Mouse (Mus musculus) forebrain, embryonic 11.5 days (tissue): ENCODE data around the gene Pex19. TPM values are rescaled to one million over a fixed set of nuclear protein-coding genes. Genes with fewer than 3 reads are reported as not detected.

ENCODE experiments used
- ATAC-seq: fragments of 200-750 bp; cut with Nextera tagmentation; replicated peaks from 2 replicates; pipeline ENCODE4 v1.8.0; 2017; ENCODE audit warnings: moderate TSS enrichment; ENCODE audit not compliant: low FRiP score
- DNase-seq: peaks from one replicate; pipeline ENCODE4 v3.0.0-alpha.2; 2017; ENCODE audit warnings: low spot score
- H3K27ac ChIP-seq: fragments of 300-500 bp; sonication (generic); 2 replicates; pipeline ENCODE4 v1.5.1; 2014; ENCODE audit warnings: low read depth, low read length
- H3K27me3 ChIP-seq: fragments of 300-500 bp; sonication (generic); 2 replicates; pipeline ENCODE4 v1.6.1; 2014; ENCODE audit warnings: mild to moderate bottlenecking, low read length, mixed read lengths; ENCODE audit not compliant: control insufficient read depth, insufficient read depth
- H3K36me3 ChIP-seq: fragments of 300-500 bp; sonication (generic); 2 replicates; pipeline ENCODE4 v1.6.1; 2014; ENCODE audit warnings: mild to moderate bottlenecking, low read length, moderate library complexity, mixed read lengths; ENCODE audit not compliant: control insufficient read depth, insufficient read depth
- H3K4me1 ChIP-seq: fragments of 300-500 bp; sonication (generic); replicated peaks from 2 replicates; pipeline ENCODE4 v1.6.1; 2014; ENCODE audit warnings: low read length, mixed read lengths; ENCODE audit not compliant: control insufficient read depth, insufficient read depth
- H3K4me2 ChIP-seq: fragments of 300-500 bp; sonication (generic); 2 replicates; pipeline ENCODE4 v1.6.1; 2014; ENCODE audit warnings: low read depth, mild to moderate bottlenecking, low read length, moderate library complexity, mixed read lengths; ENCODE audit not compliant: severe bottlenecking
- H3K4me3 ChIP-seq: fragments of 300-500 bp; sonication (generic); 2 replicates; pipeline ENCODE4 v1.5.1; 2014; ENCODE audit warnings: low read depth, low read length
- H3K9ac ChIP-seq: fragments of 300-500 bp; sonication (generic); 2 replicates; pipeline ENCODE4 v1.6.1; 2014; ENCODE audit warnings: low read length
- H3K9me3 ChIP-seq: fragments of 300-500 bp; sonication (generic); 2 replicates; pipeline ENCODE4 v1.6.1; 2016; ENCODE audit warnings: low read length, mixed read lengths; ENCODE audit not compliant: control insufficient read depth
- WGBS: fragments of 180-500 bp; shearing (Covaris S2); extraction: QIAGEN DNeasy Blood & Tissue Kit; methylation state at CpG from one replicate; pipeline ENCODE4 v1.1.7; 2014; 5-methylcytosine and 5-hydroxymethylcytosine counted together
- polyA plus RNA-seq: library from polyadenylated mRNA; unstranded; fragments of >200 nt; fragmentation: Nextera tagmentation; extraction: Ambion mirVana; gene quantifications from 2 replicates; pipeline ENCODE4 v1.2.1, GENCODE M21; 2014

Gene Pex19
- polyA plus RNA-seq, result 146 and 150 TPM in 2 replicates

GRCm38 (mm10) chr1:172126376-172127347, at the start of gene Pex19:
Pex19 (plus strand) TSS chr1:172126755.
- Histone ChIP-seq H3K9me3 (no peaks in the 10 kb centered on the region), H3K4me1 (peaks cover 4% of the 10 kb centered on the region; the same call in 1 of the 2 replicates), H3K27me3 (no peaks in the 10 kb centered on the region), H3K36me3 (peaks cover 9% of the 10 kb centered on the region; the same call in 1 of the 2 replicates), H3K9ac (peak within 1 kb of the TSS; percentile 71), H3K4me2 (peak within 1 kb of the TSS; percentile 70), H3K27ac (no peak within 1 kb of the TSS), H3K4me3 (peak within 1 kb of the TSS; percentile 67)
- 2% methylated on average over 42 of the region's 42 CpGs for WGBS
- ATAC-seq (peak; percentile 96), DNase-seq (peak; percentile 96)

- 75% methylated on average over 5 of the region's 5 CpGs for WGBS
- ATAC-seq, result no peak
- no peak overlapping the region for H3K4me2 ChIP-seq
- H3K9me3 ChIP-seq, result no peaks in the 10 kb centered on the region
- H3K27ac ChIP-seq, result no peak overlapping the region
- no peak overlapping the region for H3K4me3 ChIP-seq
- no peaks in the 10 kb centered on the region for H3K27me3 ChIP-seq
- no peak overlapping the region for H3K9ac ChIP-seq
- no peak for DNase-seq
- H3K36me3 ChIP-seq, result peaks cover 8% of the 10 kb centered on the region
- no peaks in the 10 kb centered on the region; the same call in 1 of the 2 replicates for H3K4me1 ChIP-seq
Measured at GRCm38 (mm10) chr1:172077981-172078380, 48.6 kb upstream of the Pex19 start.

- Histone ChIP-seq H3K27ac (peak within 1 kb of the TSS; percentile 65; the same call in 1 of the 2 replicates), H3K4me3 (peak within 1 kb of the TSS; percentile 78), H3K36me3 (no peaks in the 10 kb centered on the region; the same call in 1 of the 2 replicates), H3K27me3 (no peaks in the 10 kb centered on the region), H3K4me1 (no peaks in the 10 kb centered on the region; the same call in 1 of the 2 replicates), H3K4me2 (peak within 1 kb of the TSS; percentile 71), H3K9ac (peak within 1 kb of the TSS; percentile 79), H3K9me3 (no peaks in the 10 kb centered on the region)
- DNase-seq, result peak; percentile 95
- WGBS, result under 1% methylated on average over 40 of the region's 40 CpGs
- ATAC-seq, result peak; percentile 98
Measured at GRCm38 (mm10) chr1:172082101-172082898, 44.3 kb upstream of the Pex19 start, which contains the start of the genes Copa and Ncstn. Copa (plus strand) TSS chr1:172082529. Ncstn (minus strand) TSS chr1:172082795.

- Histone ChIP-seq H3K9me3 (no peaks in the 10 kb centered on the region), H3K4me3 (peak overlapping the region; percentile 78), H3K4me2 (peak overlapping the region; percentile 71), H3K27me3 (no peaks in the 10 kb centered on the region), H3K9ac (peak overlapping the region; percentile 79), H3K27ac (no peak overlapping the region; the same call in 1 of the 2 replicates), H3K36me3 (no peaks in the 10 kb centered on the region; the same call in 1 of the 2 replicates), H3K4me1 (no peaks in the 10 kb centered on the region; the same call in 1 of the 2 replicates)
- ATAC-seq (peak; percentile 79), DNase-seq (no peak)
- WGBS, result 3% methylated on average over 24 of the region's 24 CpGs
Measured at GRCm38 (mm10) chr1:172082899-172083445, 43.6 kb upstream of the Pex19 start.

DNA sequence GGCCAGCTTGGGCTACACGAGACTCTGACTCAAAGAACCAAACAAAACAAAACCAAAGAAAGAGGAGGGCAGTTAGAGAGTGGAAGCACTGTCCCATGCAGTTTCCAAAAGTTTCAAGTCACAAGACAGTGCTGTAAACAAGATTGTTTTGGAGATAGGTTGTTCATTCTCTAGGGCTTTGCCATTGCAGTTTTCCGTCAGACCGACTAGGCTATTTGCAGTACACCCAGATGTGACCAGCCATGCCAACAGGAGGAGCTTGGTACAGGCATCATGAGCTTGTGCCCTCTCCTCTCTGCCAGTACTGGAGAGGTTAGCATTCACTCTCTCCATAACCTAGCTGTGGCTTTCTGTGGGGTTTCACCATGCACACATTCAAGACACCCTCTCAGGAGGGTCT, 33.0 kb upstream of the Pex19 start:
- Histone ChIP-seq H3K4me2 (no peak overlapping the region), H3K36me3 (peaks cover 12% of the 10 kb centered on the region; the same call in 1 of the 2 replicates), H3K9ac (no peak overlapping the region), H3K27me3 (no peaks in the 10 kb centered on the region), H3K4me3 (no peak overlapping the region), H3K9me3 (no peaks in the 10 kb centered on the region), H3K4me1 (no peaks in the 10 kb centered on the region), H3K27ac (no peak overlapping the region)
- DNase-seq (no peak), ATAC-seq (no peak)
- WGBS, result 83% methylated on average over 3 of the region's 3 CpGs

DNA sequence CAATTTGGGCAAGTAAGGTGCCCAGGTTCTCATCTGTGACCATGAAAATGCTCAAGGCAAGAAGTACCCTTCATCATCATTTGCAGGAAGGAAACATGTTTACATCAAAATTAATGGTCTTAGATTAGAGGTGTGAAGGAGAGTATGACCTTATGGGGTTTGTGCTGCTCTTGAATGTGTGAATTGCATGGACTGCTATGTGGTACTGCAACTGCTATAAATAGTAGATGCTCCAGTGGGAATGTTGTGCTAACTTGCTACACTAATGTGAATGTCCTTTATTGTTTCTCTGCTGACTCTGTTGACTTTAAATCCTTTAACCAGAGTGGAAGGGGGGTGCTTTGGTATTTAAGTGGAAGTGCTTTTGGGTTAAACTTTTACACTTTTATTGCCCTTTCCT, 32.3 kb upstream of the Pex19 start:
- Histone ChIP-seq H3K4me2 (no peak overlapping the region), H3K36me3 (peaks cover 12% of the 10 kb centered on the region; the same call in 1 of the 2 replicates), H3K9me3 (no peaks in the 10 kb centered on the region), H3K9ac (no peak overlapping the region), H3K27ac (no peak overlapping the region), H3K4me1 (no peaks in the 10 kb centered on the region), H3K27me3 (no peaks in the 10 kb centered on the region), H3K4me3 (no peak overlapping the region)
- no peak for ATAC-seq
- DNase-seq, result no peak

DNA sequence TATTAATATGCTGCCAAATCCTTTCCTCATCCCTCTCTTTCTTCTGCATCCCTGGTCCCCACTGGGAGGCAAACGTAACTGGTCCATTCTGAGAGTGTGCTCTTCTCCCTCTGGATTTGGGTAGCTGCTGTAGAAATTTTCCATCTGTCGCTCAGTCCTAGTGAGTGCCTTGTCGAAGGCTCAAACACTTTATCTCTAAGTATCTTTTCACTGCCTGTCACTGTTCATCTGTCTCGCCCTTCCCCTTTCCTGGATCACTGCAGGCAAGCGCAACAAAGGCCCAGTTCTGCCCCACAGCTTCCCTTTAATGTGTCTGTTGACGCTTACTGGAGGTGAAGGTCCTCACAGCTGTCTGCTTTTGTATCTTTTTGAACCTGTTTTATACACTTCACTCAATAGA, 31.4 kb upstream of the Pex19 start:
- Histone ChIP-seq H3K4me2 (no peak overlapping the region), H3K4me1 (no peaks in the 10 kb centered on the region), H3K27me3 (no peaks in the 10 kb centered on the region), H3K27ac (no peak overlapping the region), H3K9ac (no peak overlapping the region), H3K4me3 (no peak overlapping the region), H3K9me3 (no peaks in the 10 kb centered on the region), H3K36me3 (peaks cover 11% of the 10 kb centered on the region; the same call in 1 of the 2 replicates)
- ATAC-seq (no peak), DNase-seq (no peak)
- WGBS, result 83% methylated on average over 6 of the region's 6 CpGs
